Mouse (Mus musculus): ENCODE data around the gene St6galnac3. TPM values are rescaled to one million over a fixed set of nuclear protein-coding genes. Genes with fewer than 3 reads are reported as not detected.
"Not testable (repeated sequence)": the region's sequence is repeated elsewhere in the genome, so short reads cannot be mapped to it uniquely, and the experiment has no call there.

Gene St6galnac3
- 1 to 10 TPM; 1.3 to 2.6 TPM for total RNA-seq (2021)
- long read RNA-seq, experiment 1, result 0 reads
- long read RNA-seq, experiment 2, result 0 reads

- peak within 1 kb of the TSS; percentile 83 for H3K27ac ChIP-seq
- intact Hi-C loops (cut with DNase I), result no loop called here
- DNase-seq, result peak; percentile 76
- peak; percentile 39; the same call in 1 of the 2 replicates for TF ChIP-seq CTCF (IDR thresholded peaks at IDR 0.05)
- H3K4me3 ChIP-seq, result peak within 1 kb of the TSS; percentile 80
Measured at GRCm38 (mm10) chr3:153724701-153725668, at the start of gene St6galnac3. Gene St6galnac3, minus strand, starts transcription at chr3:153725174.

GRCm38 (mm10) chr3:153774568-153774967 lies 49.6 kb upstream of the St6galnac3 start:
- DNase-seq, result no peak
- TF ChIP-seq CTCF (IDR thresholded peaks at IDR 0.05), result no peak
- intact Hi-C loops (cut with DNase I), result no loop called here
- Histone ChIP-seq H3K4me3 (no peak overlapping the region), H3K27ac (no peak overlapping the region)

- TF ChIP-seq CTCF (IDR thresholded peaks at IDR 0.05), result no peak
- no peak overlapping the region for H3K4me3 ChIP-seq
- no peak for DNase-seq
- H3K27ac ChIP-seq, result no peak overlapping the region
- intact Hi-C loops (cut with DNase I), result no loop called here
Measured at GRCm38 (mm10) chr3:153771479-153771878, 46.5 kb upstream of the St6galnac3 start.

DNA sequence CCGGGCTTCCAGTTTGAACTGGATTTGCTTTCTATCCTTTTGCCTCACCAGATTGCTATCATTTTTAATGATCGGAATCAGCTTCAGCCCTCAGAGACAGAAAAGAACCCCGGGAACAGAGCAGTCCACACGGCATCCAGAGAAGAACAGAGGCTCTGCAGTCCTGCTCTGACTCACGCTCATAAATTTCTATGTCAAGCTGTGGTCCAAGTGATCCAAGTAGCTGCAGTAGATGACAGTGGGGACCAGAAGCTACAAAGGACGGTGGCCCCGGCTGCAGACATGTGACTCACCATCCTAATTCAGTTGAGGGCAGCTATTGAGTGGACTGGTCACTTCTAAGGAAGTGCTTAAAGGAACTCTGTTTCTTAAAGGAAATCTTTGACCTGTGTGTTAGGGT lies 45.6 kb upstream of the St6galnac3 start:
- H3K4me3 ChIP-seq, result no peak overlapping the region
- no peak for DNase-seq
- TF ChIP-seq CTCF (IDR thresholded peaks at IDR 0.05), result no peak
- intact Hi-C loops (cut with DNase I), result no loop called here
- H3K27ac ChIP-seq, result no peak overlapping the region

DNA sequence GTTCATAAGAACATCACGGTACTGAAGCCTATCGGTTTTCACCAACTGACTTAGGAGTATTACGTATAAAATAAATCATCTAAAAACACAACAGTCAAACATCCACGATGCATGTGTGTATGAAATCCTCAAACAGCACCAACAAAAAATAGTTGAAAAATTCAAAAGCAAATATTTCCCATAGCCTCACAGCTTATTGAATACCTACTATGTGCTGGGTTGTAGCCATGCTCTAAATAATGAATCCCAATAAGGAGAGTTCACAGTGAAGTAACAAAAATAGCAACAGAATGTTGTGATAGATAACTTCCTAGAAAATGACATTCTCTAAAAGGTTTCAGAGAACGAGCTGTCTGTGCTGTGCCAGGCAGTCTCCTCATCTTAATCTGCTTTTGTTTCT lies 44.2 kb upstream of the St6galnac3 start:
- no peak overlapping the region for H3K27ac ChIP-seq
- no peak overlapping the region for H3K4me3 ChIP-seq
- DNase-seq, result no peak
- TF ChIP-seq CTCF (IDR thresholded peaks at IDR 0.05), result no peak
- intact Hi-C loops (cut with DNase I), result no loop called here

DNA sequence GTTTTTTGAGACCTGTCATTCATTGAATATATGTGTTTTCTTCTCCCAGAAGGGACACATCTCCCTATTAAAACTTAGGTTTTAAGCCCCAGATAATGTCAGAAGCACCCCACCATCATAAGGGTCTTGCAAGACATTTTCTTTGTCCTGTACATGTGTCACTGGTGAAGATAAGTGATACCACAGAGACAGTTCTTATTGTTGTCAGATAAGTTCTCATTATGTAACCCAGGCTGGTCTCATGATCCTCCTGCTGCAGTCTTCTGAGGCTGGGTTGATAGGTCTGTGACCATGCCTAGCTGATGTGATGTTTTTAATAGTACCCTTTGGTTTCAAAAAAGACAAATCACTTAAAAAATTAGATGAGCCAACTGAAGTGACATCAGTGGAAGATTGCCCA lies 40.2 kb upstream of the St6galnac3 start:
- Histone ChIP-seq H3K4me3 (no peak overlapping the region), H3K27ac (no peak overlapping the region)
- TF ChIP-seq CTCF (IDR thresholded peaks at IDR 0.05), result no peak
- no peak for DNase-seq
- intact Hi-C loops (cut with DNase I), result no loop called here

DNA sequence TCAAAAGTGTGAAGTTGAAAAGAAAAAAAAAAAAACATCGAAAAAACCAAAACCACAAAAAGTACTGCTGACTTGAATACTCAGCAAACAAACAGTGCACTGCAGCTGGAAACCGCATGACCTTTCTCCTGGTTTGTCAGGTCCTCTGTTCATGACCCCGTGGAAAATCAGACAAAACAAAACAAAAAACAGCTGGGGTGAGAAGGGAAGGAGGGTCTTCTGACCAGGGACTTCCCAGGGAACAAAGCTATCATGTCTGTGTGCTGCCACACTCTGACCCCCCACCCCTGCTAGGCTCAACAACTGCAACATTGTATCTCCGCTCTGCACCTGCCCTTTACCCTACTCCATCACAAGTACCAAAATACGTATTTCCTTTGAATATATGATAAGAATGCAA lies 39.8 kb upstream of the St6galnac3 start:
- DNase-seq, result no peak
- Histone ChIP-seq H3K27ac (no peak overlapping the region), H3K4me3 (no peak overlapping the region)
- TF ChIP-seq CTCF (IDR thresholded peaks at IDR 0.05), result no peak
- intact Hi-C loops (cut with DNase I), result no loop called here

DNA sequence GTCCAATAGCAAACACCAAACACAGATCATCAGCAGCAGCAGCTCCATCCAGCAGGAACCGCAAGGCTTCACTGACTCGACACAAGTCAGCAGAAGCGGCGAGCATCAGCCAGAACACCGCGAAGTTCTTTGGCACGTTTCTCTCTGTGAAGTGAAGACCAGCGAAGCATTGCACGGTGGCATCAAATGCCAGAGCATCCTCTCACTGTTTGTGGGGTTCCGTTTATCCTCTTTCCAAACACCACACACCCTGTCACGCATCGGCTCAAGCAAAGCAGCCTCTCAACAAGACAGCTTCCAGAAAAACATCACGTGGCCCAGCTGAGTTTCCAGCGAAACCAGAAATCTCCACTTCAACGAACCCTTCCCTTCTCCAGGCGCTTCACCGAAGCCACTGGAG lies 36.2 kb upstream of the St6galnac3 start:
- no peak for DNase-seq
- no peak overlapping the region for H3K4me3 ChIP-seq
- no peak for TF ChIP-seq CTCF (IDR thresholded peaks at IDR 0.05)
- H3K27ac ChIP-seq, result no peak overlapping the region
- intact Hi-C loops (cut with DNase I), result no loop called here

DNA sequence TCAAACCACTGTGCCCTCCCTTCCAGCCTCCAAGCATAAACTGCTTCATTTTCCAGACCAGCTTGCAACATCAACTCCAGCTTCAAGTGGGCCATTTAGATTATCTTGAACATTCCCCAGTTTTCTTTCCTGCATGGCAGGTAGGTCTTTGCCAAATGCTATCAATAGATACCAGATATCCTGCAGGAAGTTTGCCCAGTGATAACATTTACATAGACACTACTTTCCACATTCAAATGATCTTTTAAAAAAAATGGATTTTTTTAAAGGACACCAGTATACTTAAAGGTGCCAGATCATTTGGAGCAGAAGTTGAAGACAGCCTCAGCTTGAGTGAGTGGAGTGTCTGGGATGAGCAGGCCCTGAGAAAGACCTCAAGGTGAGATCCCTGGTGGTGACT lies 34.3 kb upstream of the St6galnac3 start:
- intact Hi-C loops (cut with DNase I), result no loop called here
- H3K4me3 ChIP-seq, result no peak overlapping the region
- no peak overlapping the region for H3K27ac ChIP-seq
- no peak for TF ChIP-seq CTCF (IDR thresholded peaks at IDR 0.05)
- no peak for DNase-seq

GRCm38 (mm10) chr3:153756500-153756996 lies 31.6 kb upstream of the St6galnac3 start:
- DNase-seq, result no peak
- Histone ChIP-seq H3K4me3 (no peak overlapping the region), H3K27ac (no peak overlapping the region)
- no peak for TF ChIP-seq CTCF (IDR thresholded peaks at IDR 0.05)
- intact Hi-C loops (cut with DNase I), result no loop called here

GRCm38 (mm10) chr3:153755785-153756326 lies 30.9 kb upstream of the St6galnac3 start:
- H3K4me3 ChIP-seq; H3K27ac ChIP-seq; DNase-seq; intact Hi-C loops (cut with DNase I): not testable (repeated sequence)

- no peak overlapping the region for H3K4me3 ChIP-seq
- TF ChIP-seq CTCF (IDR thresholded peaks at IDR 0.05), result no peak
- DNase-seq, result no peak
- intact Hi-C loops (cut with DNase I), result no loop called here
- H3K27ac ChIP-seq, result no peak overlapping the region
Measured at GRCm38 (mm10) chr3:153751435-153751834, 26.5 kb upstream of the St6galnac3 start.

GRCm38 (mm10) chr3:153749359-153749758 lies 24.4 kb upstream of the St6galnac3 start:
- Histone ChIP-seq H3K27ac (no peak overlapping the region), H3K4me3 (no peak overlapping the region)
- intact Hi-C loops (cut with DNase I), result no loop called here
- no peak for DNase-seq
- no peak for TF ChIP-seq CTCF (IDR thresholded peaks at IDR 0.05)

Data from gastrocnemius, adult 2 months (tissue).